Mouse (Mus musculus) CD4-positive, CD25-positive, alpha-beta regulatory T cell, adult 2 months (primary cell): ENCODE results near the gene St3gal4.

Experiments used
- DNase-seq: peaks from one replicate; pipeline ENCODE4 v3.0.0-alpha.2; 2012; ENCODE audit warnings: low read depth, low spot score

Gene St3gal4

DNA sequence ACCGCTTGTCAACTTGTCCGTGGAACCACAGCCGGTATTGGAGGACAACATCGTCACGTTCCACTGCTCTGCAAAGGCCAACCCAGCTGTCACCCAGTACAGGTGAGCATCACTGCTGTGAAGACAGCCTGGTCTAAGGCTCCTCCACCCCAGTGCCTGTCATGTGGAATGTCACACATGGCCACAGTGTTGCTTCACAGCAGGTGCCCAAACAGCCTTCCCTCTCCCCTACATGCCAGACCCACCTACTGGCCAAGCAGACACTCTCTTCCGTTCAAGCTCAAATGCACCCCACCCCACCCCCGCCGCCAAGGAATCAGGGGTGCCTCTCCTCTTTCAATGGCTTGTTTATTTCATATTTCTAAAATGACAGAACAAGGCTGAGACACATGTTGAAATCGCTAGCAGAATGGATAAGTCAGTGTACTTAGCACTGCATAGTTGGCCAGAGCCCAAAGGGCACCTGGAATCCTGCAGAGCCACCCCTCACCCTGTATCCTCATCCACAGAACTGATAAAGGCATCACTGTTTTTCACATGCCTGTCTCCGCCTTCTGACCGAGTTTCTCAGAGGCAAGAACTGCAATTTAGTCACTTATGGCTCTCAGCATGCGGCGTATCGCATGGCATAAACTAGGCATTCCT is 111.2 kb downstream of the St3gal4 start:
- DNase-seq = no peak

DNA sequence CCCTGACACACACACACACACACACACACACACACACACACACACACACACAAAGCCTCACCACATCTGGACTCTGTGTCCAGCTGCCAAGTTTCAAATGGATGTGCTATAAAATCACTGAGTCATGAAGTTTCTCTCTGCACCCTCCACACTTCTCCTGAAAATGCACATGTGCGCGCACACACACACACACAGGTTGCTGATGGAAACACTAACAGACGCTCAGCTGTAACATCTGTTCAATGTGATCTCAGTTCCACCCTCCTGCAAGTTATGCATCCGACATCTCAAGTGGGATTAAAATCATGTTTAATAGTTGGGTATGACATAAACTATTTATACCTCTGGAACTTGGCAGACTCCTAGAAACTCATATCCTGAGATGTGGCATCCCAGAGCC is 115.0 kb downstream of the St3gal4 start:
- DNase-seq = no peak

DNA sequence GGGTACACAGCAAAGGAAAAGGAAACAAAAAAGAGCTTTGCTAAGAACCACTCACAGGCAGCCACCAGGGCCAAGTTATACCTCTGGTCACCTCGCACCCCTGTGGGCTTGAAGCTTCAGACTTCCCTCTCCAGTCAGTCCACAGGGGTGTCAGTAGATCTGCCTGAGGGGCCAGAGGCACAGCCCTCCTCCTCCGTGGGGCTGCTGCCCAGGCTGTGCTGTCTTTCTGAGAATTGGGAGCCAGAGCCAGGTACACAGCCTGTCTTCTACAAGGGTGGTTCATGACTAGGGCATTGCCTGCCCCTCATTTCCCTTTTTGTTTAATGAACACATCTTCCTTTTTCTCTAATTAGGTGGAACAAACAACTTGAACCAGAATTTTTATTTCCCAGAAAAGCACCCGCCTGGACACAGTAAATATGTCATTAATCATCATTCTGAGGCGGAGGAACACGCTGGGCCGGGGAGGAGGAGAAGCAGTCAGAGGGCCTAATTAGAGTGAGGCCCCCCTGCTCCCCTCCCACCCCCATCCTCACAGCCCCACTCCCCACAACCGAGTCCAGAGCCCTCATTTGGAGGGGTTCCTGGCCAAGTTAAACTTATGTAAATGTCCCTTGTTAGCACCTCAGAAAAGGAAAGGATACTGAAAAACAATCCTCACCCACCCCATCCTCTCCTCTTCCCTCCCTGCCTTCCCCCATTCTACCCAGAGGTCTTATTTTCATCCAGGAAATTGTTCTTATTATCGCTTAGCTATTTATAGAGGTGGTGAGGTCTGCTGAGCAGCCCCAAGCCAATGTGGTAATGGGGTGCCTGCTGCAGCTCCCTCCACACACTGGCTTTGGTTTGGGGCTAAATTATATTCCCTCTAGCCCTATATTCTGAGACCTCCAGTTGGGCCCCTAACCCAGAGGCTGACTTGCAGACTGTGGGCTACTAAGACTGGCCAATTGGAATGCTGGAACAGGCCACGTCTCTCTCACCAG is 120.9 kb downstream of the St3gal4 start:
- DNase-seq = no peak
